Mouse (Mus musculus) lung, embryonic 14.5 days (tissue): ENCODE data around the gene Nr1h4. TPM values are rescaled to one million over a fixed set of nuclear protein-coding genes. Genes with fewer than 3 reads are reported as not detected.

Experiments used
- ATAC-seq: fragments of 200-750 bp; cut with Nextera tagmentation; 2 replicates; pipeline ENCODE4 v1.8.0; 2017; ENCODE audit warnings: mild to moderate bottlenecking, moderate TSS enrichment, moderate library complexity; ENCODE audit not compliant: insufficient read depth
- DNase-seq: peaks from one replicate; pipeline ENCODE4 v3.0.0-alpha.2; 2015
- H3K27ac ChIP-seq: fragments of 300-500 bp; sonication (generic); 2 replicates; pipeline ENCODE4 v1.5.1; 2014; ENCODE audit warnings: low read depth, mild to moderate bottlenecking, moderate library complexity
- H3K27me3 ChIP-seq: fragments of 300-500 bp; sonication (generic); 2 replicates; pipeline ENCODE4 v1.6.1; 2014; ENCODE audit warnings: low read length, control low read depth; ENCODE audit not compliant: insufficient read depth
- H3K36me3 ChIP-seq: fragments of 300-500 bp; sonication (generic); 2 replicates; pipeline ENCODE4 v1.6.1; 2014; ENCODE audit warnings: control low read depth; ENCODE audit not compliant: insufficient read depth
- H3K4me1 ChIP-seq: fragments of 300-500 bp; sonication (generic); 2 replicates; pipeline ENCODE4 v1.6.1; 2014; ENCODE audit warnings: antibody characterized with exemption, control low read depth; ENCODE audit not compliant: insufficient read depth
- H3K4me2 ChIP-seq: fragments of 300-500 bp; sonication (generic); 2 replicates; pipeline ENCODE4 v1.6.1; 2014; ENCODE audit warnings: mild to moderate bottlenecking
- H3K4me3 ChIP-seq: fragments of 300-500 bp; sonication (generic); 2 replicates; pipeline ENCODE4 v1.5.1; 2014; ENCODE audit warnings: low read depth, low read length
- H3K9ac ChIP-seq: fragments of 300-500 bp; sonication (generic); 2 replicates; pipeline ENCODE4 v1.6.1; 2014
- H3K9me3 ChIP-seq: fragments of 300-500 bp; sonication (generic); 2 replicates; pipeline ENCODE4 v1.6.1; 2016; ENCODE audit warnings: low read depth, low read length, control low read depth
- CTCF ChIP-seq: IDR thresholded peaks from 2 replicates; pipeline ENCODE4 v1.5.1; 2016; ENCODE audit warnings: antibody characterized with exemption, low read depth
- WGBS: fragments of 180-500 bp; shearing (Covaris S2); extraction: QIAGEN DNeasy Blood & Tissue Kit; methylation state at CpG from one replicate; pipeline ENCODE4 v1.1.7; 2014; 5-methylcytosine and 5-hydroxymethylcytosine counted together
- polyA plus RNA-seq: library from polyadenylated mRNA; unstranded; fragments of >200 nt; fragmentation: Nextera tagmentation; extraction: Ambion mirVana; gene quantifications from 2 replicates; pipeline ENCODE4 v1.2.1, GENCODE M21; 2014

The Nr1h4 gene
- polyA plus RNA-seq, 1 experiment from 2014 or later: 0.38 TPM

- Histone ChIP-seq H3K9me3 (no peaks in the 10 kb centered on the region), H3K27ac (no peak overlapping the region), H3K4me2 (no peak overlapping the region), H3K36me3 (no peaks in the 10 kb centered on the region), H3K4me3 (no peak overlapping the region), H3K9ac (no peak overlapping the region), H3K27me3 (no peaks in the 10 kb centered on the region), H3K4me1 (no peaks in the 10 kb centered on the region)
- ATAC-seq (no peak), DNase-seq (no peak)
- 65% methylated on average over 3 of the region's 3 CpGs for WGBS
- no peak for TF ChIP-seq CTCF
Observed at GRCm38 (mm10) chr10:89458770-89459169, 74.6 kb downstream of the Nr1h4 start.

GRCm38 (mm10) chr10:89453794-89454193, 79.6 kb downstream of the Nr1h4 start:
- H3K9me3 ChIP-seq: no peaks in the 10 kb centered on the region
- no peaks in the 10 kb centered on the region for H3K4me1 ChIP-seq
- H3K4me2 ChIP-seq: no peak overlapping the region
- no peak overlapping the region for H3K27ac ChIP-seq
- 59% methylated on average over 3 of the region's 3 CpGs for WGBS
- no peak for TF ChIP-seq CTCF
- no peaks in the 10 kb centered on the region for H3K36me3 ChIP-seq
- DNase-seq: peak; percentile 11
- no peak overlapping the region for H3K4me3 ChIP-seq
- no peaks in the 10 kb centered on the region for H3K27me3 ChIP-seq
- ATAC-seq: no peak
- no peak overlapping the region for H3K9ac ChIP-seq

- Histone ChIP-seq H3K27ac (no peak overlapping the region), H3K4me3 (no peak overlapping the region), H3K9me3 (no peaks in the 10 kb centered on the region), H3K4me1 (no peaks in the 10 kb centered on the region), H3K36me3 (no peaks in the 10 kb centered on the region), H3K9ac (no peak overlapping the region), H3K4me2 (no peak overlapping the region), H3K27me3 (no peaks in the 10 kb centered on the region)
- DNase-seq (no peak), ATAC-seq (no peak)
- 79% methylated on average over 15 of the region's 15 CpGs for WGBS
- no peak for TF ChIP-seq CTCF
Observed at GRCm38 (mm10) chr10:89453068-89453641, 80.2 kb downstream of the Nr1h4 start.

- Histone ChIP-seq H3K9ac (no peak overlapping the region), H3K9me3 (no peaks in the 10 kb centered on the region), H3K4me1 (no peaks in the 10 kb centered on the region), H3K27ac (no peak overlapping the region), H3K27me3 (no peaks in the 10 kb centered on the region), H3K36me3 (no peaks in the 10 kb centered on the region), H3K4me2 (no peak overlapping the region), H3K4me3 (no peak overlapping the region)
- ATAC-seq (peak; percentile 47; the same call in 1 of the 2 replicates), DNase-seq (peak; percentile 61)
- no peak for TF ChIP-seq CTCF
- 43% methylated on average over 10 of the region's 10 CpGs for WGBS
Observed at GRCm38 (mm10) chr10:89450411-89450810, 83.0 kb downstream of the Nr1h4 start.

- Histone ChIP-seq H3K27ac (peak overlapping the region; percentile 83), H3K36me3 (no peaks in the 10 kb centered on the region), H3K4me1 (no peaks in the 10 kb centered on the region), H3K27me3 (no peaks in the 10 kb centered on the region), H3K4me2 (peak overlapping the region; percentile 75), H3K9me3 (no peaks in the 10 kb centered on the region), H3K9ac (0 out of 2 replicates have a peak overlapping the region, but pooled peaks have one; percentile 69), H3K4me3 (peak overlapping the region; percentile 55)
- 42% methylated on average over 3 of the region's 3 CpGs for WGBS
- TF ChIP-seq CTCF: no peak
- ATAC-seq (no peak), DNase-seq (no peak)
Observed at GRCm38 (mm10) chr10:89444381-89444780, 89.0 kb downstream of the Nr1h4 start.

- H3K4me3 ChIP-seq: peak within 1 kb of the TSS; percentile 55
- H3K4me1 ChIP-seq: no peaks in the 10 kb centered on the region
- ATAC-seq: peak; percentile 95
- under 1% methylated on average over 39 of the region's 39 CpGs for WGBS
- no peaks in the 10 kb centered on the region for H3K9me3 ChIP-seq
- no peaks in the 10 kb centered on the region; the same call in 1 of the 2 replicates for H3K36me3 ChIP-seq
- H3K27ac ChIP-seq: peak within 1 kb of the TSS; percentile 83
- no peaks in the 10 kb centered on the region for H3K27me3 ChIP-seq
- H3K9ac ChIP-seq: peak within 1 kb of the TSS; percentile 69
- peak within 1 kb of the TSS; percentile 75 for H3K4me2 ChIP-seq
- peak; percentile 96 for DNase-seq
- no peak for TF ChIP-seq CTCF
Observed at GRCm38 (mm10) chr10:89443623-89444151, 89.7 kb downstream of the Nr1h4 start, which contains the start of gene Gas2l3. Gas2l3 (minus strand) TSS chr10:89443967.

GRCm38 (mm10) chr10:89443115-89443622, 90.2 kb downstream of the Nr1h4 start:
- DNase-seq (peak; percentile 47), ATAC-seq (peak; percentile 44)
- Histone ChIP-seq H3K4me2 (peak overlapping the region; percentile 75), H3K27me3 (no peaks in the 10 kb centered on the region), H3K9ac (peak overlapping the region; percentile 69), H3K27ac (no peak overlapping the region; the same call in 1 of the 2 replicates), H3K36me3 (peaks cover 3% of the 10 kb centered on the region; the same call in 1 of the 2 replicates), H3K9me3 (no peaks in the 10 kb centered on the region), H3K4me1 (no peaks in the 10 kb centered on the region), H3K4me3 (peak overlapping the region; percentile 55)
- TF ChIP-seq CTCF: no peak
- under 1% methylated on average over 17 of the region's 17 CpGs for WGBS
